Mouse (Mus musculus) C2C12 (cell line): ENCODE data around the gene Csmd2.

Source experiments
- CEBPB ChIP-seq: IDR thresholded peaks from one replicate; pipeline ENCODE4 v1.6.1; 2011; ENCODE audit warnings: low read depth, mild to moderate bottlenecking, control low read depth, moderate library complexity
- CTCF ChIP-seq: IDR thresholded peaks from one replicate; pipeline ENCODE4 v1.5.1; 2011; ENCODE audit not compliant: control insufficient read depth, insufficient read depth, insufficient read length
- FOSL1 ChIP-seq: IDR thresholded peaks from one replicate; pipeline ENCODE4 v1.8.0; 2011; ENCODE audit warnings: mild to moderate bottlenecking, low read length; ENCODE audit not compliant: poor library complexity, insufficient read depth, severe bottlenecking
- MAX ChIP-seq: IDR thresholded peaks from one replicate; pipeline ENCODE4 v1.6.1; 2011; ENCODE audit warnings: mild to moderate bottlenecking, control low read depth
- MYOD1 ChIP-seq: IDR thresholded peaks from one replicate; pipeline ENCODE4 v1.6.1; 2011; ENCODE audit warnings: low read depth; ENCODE audit not compliant: control insufficient read depth, insufficient read length
- MYOG ChIP-seq: IDR thresholded peaks from one replicate; pipeline ENCODE4 v1.6.1; 2011; ENCODE audit not compliant: control insufficient read depth, insufficient read length; ENCODE audit errors: extremely low read depth
- USF1 ChIP-seq: IDR thresholded peaks from one replicate; pipeline ENCODE4 v1.6.1; 2011; ENCODE audit warnings: low read depth, mild to moderate bottlenecking, control low read depth, moderate library complexity

GRCm38 (mm10) chr4:128594062-128594461 lies 606.4 kb downstream of the Csmd2 start:
- TF ChIP-seq CTCF (no peak), USF1 (no peak), MAX (no peak), MYOG (no peak), MYOD1 (no peak), CEBPB (no peak), FOSL1 (no peak)
